Mouse (Mus musculus) erythroblast, embryonic 14.5 days (primary cell): ENCODE results near the gene Scfd1.

Experiments
- GATA1 ChIP-seq: IDR thresholded peaks from 2 replicates; pipeline ENCODE4 v1.6.1; 2012; ENCODE audit warnings: low read length, inconsistent platforms, mixed read lengths
- TAL1 ChIP-seq: IDR thresholded peaks from 3 replicates; pipeline ENCODE4 v1.6.1; 2012; ENCODE audit warnings: low read length, inconsistent platforms, mixed read lengths

- TF ChIP-seq GATA1 (no peak), TAL1 (no peak)
Measured at GRCm38 (mm10) chr12:51337014-51337413, 40.3 kb upstream of the Scfd1 start.
